16 mouse cellular contexts compared by ENCODE assay signal in the genomic region with DNA sequence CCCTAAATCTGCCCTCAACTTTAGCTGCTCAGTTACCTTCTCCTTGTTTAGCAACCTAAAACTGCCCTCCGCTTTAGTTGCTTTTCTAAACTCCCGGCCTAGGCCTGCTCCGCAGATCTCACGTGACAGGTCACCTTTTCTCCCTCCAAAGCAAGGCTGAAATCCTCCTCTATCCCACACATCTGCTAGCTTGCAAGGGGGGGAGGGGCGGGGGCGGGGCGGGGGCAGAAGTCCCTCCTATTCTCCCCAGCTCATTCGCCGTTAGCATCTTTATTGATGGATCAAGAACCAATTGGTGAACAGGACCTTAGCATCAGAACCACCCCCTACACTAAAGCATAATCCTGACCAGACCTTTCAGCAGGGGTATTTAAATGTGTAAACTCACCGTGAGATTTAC. TPM values are rescaled to one million over a fixed set of nuclear protein-coding genes. Genes with fewer than 3 reads are reported as not detected.
DNase-seq lines count a peak whose midpoint lies in the region; ATAC-seq and TF ChIP-seq lines count a peak whose summit lies in the region.
"Had no signal": no experiment of that assay in that cellular context is flagged by ENCODE, and none has a peak within 500 bp of the region (broad histone marks: within the 10 kb centered on the region; RNA-seq: fewer than 3 reads in every experiment).

No protein-coding gene starts in this region.

- no peak overlapping the region for H3K4me2 ChIP-seq in kidney, embryonic 16.5 days (replicated peaks; ENCODE audit: low read depth, low read length)
- H3K4me2 ChIP-seq in intestine, postnatal 0 days (replicated peaks; ENCODE audit: low read depth): no peak overlapping the region
- H3K4me2 ChIP-seq: heart, embryonic 11.5 days had no signal

- H3K9me3 ChIP-seq in kidney, embryonic 16.5 days (ENCODE audit: low read length): no peaks in the 10 kb centered on the region
- no peaks in the 10 kb centered on the region for H3K9me3 ChIP-seq in intestine, postnatal 0 days (ENCODE audit: control insufficient read depth)
- no peaks in the 10 kb centered on the region for H3K9me3 ChIP-seq in heart, embryonic 10.5 days

- H3K36me3 ChIP-seq in kidney, embryonic 16.5 days (ENCODE audit: insufficient read depth, low read length): no peaks in the 10 kb centered on the region
- H3K36me3 ChIP-seq in intestine, postnatal 0 days (ENCODE audit: control insufficient read depth, insufficient read depth): no peaks in the 10 kb centered on the region
- H3K36me3 ChIP-seq in heart, embryonic 10.5 days: no peaks in the 10 kb centered on the region

- no peak overlapping the region for H3K4me3 ChIP-seq in kidney, embryonic 16.5 days (ENCODE audit: low read length)
- no peak overlapping the region for H3K4me3 ChIP-seq in intestine, postnatal 0 days (ENCODE audit: low read depth, low read length)
- H3K4me3 ChIP-seq in heart, embryonic 10.5 days: no peak overlapping the region
- H3K4me3 ChIP-seq: layer of hippocampus, adult 2 months had no signal

- WGBS in kidney, embryonic 16.5 days: 18% methylated on average over 10 of the region's 10 CpGs
- 26% methylated on average over 10 of the region's 10 CpGs for WGBS in intestine, postnatal 0 days
- 10% methylated on average over 10 of the region's 10 CpGs for WGBS in heart, embryonic 10.5 days

- H3K27ac ChIP-seq in kidney, embryonic 16.5 days (ENCODE audit: low read length): no peak overlapping the region
- H3K27ac ChIP-seq in intestine, postnatal 0 days (ENCODE audit: low read depth, low read length): no peak overlapping the region
- no peak overlapping the region for H3K27ac ChIP-seq in heart, embryonic 10.5 days
- H3K27ac ChIP-seq: layer of hippocampus, adult 2 months; liver, embryonic 14.5 days; macrophage had no signal

- 0 out of 2 replicates have a peak, but pooled peaks cover 4% of the 10 kb centered on the region for H3K4me1 ChIP-seq in kidney, embryonic 16.5 days (ENCODE audit: insufficient read depth, low read length)
- no peaks in the 10 kb centered on the region for H3K4me1 ChIP-seq in intestine, postnatal 0 days (replicated peaks; ENCODE audit: control insufficient read depth, insufficient read depth, low read length)
- H3K4me1 ChIP-seq in heart, embryonic 10.5 days: peaks cover 5% of the 10 kb centered on the region; the same call in 1 of the 2 replicates

- no peak for DNase-seq in kidney, adult 8-10 months
- DNase-seq in ES-CJ7 (ENCODE audit: low read depth, low spot score): peak; percentile 88
- DNase-seq in embryo, embryonic 10 days (ENCODE audit: low spot score): peak; percentile 54
- no peak for DNase-seq in heart, embryonic 10.5 days (ENCODE audit: low spot score)
- no peak for DNase-seq in cerebellum, postnatal 4 days (ENCODE audit: low spot score in 2 of 2)
- DNase-seq: cerebellum, adult 11 months; gastrocnemius, postnatal 10 days; heart, postnatal 4 days had no signal

- H3K9ac ChIP-seq in kidney, embryonic 16.5 days (replicated peaks; ENCODE audit: low read length): no peak overlapping the region
- no peak overlapping the region for H3K9ac ChIP-seq in intestine, postnatal 0 days (ENCODE audit: low read depth, low read length)
- H3K9ac ChIP-seq: liver, embryonic 14.5 days had no signal

- H3K27me3 ChIP-seq in kidney, embryonic 16.5 days (ENCODE audit: insufficient read depth, low read length): no peaks in the 10 kb centered on the region
- no peaks in the 10 kb centered on the region for H3K27me3 ChIP-seq in intestine, postnatal 0 days (replicated peaks; ENCODE audit: control insufficient read depth, insufficient read depth, low read length)
- peaks cover 7% of the 10 kb centered on the region; the same call in 1 of the 2 replicates for H3K27me3 ChIP-seq in heart, embryonic 10.5 days (ENCODE audit: insufficient read depth, poor library complexity, severe bottlenecking)

- no peak for TF ChIP-seq CTCF in intestine, postnatal 0 days (IDR thresholded peaks at IDR 0.05; ENCODE audit: low read depth)

- peak; percentile 50; the same call in 1 of the 2 replicates for ATAC-seq in kidney, embryonic 16.5 days (ENCODE audit: low FRiP score, low TSS enrichment)
- ATAC-seq in intestine, postnatal 0 days: peak; percentile 19; the same call in 1 of the 2 replicates
- ATAC-seq: CD4-positive, CD25-positive, alpha-beta regulatory T cell, adult 4 months; inflammation-experienced regulatory T-cells, adult 6 months had no signal

RNA-seq across cellular contexts. Expression of a gene that starts 10.4 kb away (rescaled TPM):
- polyA plus RNA-seq in kidney, embryonic 16.5 days (2015; fragmentation: Nextera tagmentation; extraction: Ambion mirVana): 8.3 and 9.6 TPM in 2 replicates
- 2.3 and 3.4 TPM in 2 replicates for polyA plus RNA-seq in intestine, postnatal 0 days (2015; fragmentation: Nextera tagmentation; extraction: Ambion mirVana)
- 4.0 and 4.6 TPM in 2 replicates for polyA plus RNA-seq in heart, embryonic 10.5 days (2016; fragmentation: Nextera tagmentation; extraction: Ambion mirVana)

RNA-seq across cellular contexts. Expression of a gene that starts 56.7 kb away (rescaled TPM):
- 24.1 and 24.5 TPM in 2 replicates for polyA plus RNA-seq in kidney, embryonic 16.5 days (2015; fragmentation: Nextera tagmentation; extraction: Ambion mirVana)
- polyA plus RNA-seq in intestine, postnatal 0 days (2015; fragmentation: Nextera tagmentation; extraction: Ambion mirVana): 12.3 and 14.8 TPM in 2 replicates
- polyA plus RNA-seq in heart, embryonic 10.5 days (2016; fragmentation: Nextera tagmentation; extraction: Ambion mirVana): 15.6 and 16.4 TPM in 2 replicates

Comparison
In these comparisons a context has a peak if more than half of its experiments do, and no peak if none do; other contexts are left out.
1. DNase-seq: peak in ES-CJ7 (single experiment) and embryo, embryonic 10 days (single experiment); none in kidney, adult 8-10 months (0 of 2), heart, embryonic 10.5 days (single experiment) and cerebellum, postnatal 4 days (0 of 2).